Mouse (Mus musculus) brown adipose tissue, adult 24 weeks (tissue): ENCODE measurements around the gene Caskin2. TPM values are rescaled to one million over a fixed set of nuclear protein-coding genes. Genes with fewer than 3 reads are reported as not detected.
"Not testable (repeated sequence)": the region's sequence is repeated elsewhere in the genome, so short reads cannot be mapped to it uniquely, and the experiment has no call there.

Experiments
- H3K27ac ChIP-seq: fragments of 200-500 bp; replicated peaks from 2 replicates; pipeline ENCODE4 v1.5.1; 2012; ENCODE audit warnings: low read depth, mild to moderate bottlenecking, low read length
- H3K4me1 ChIP-seq: fragments of 200-500 bp; 2 replicates; pipeline ENCODE4 v1.6.1; 2012; ENCODE audit warnings: low read length, mixed read lengths; ENCODE audit not compliant: control insufficient read depth, insufficient read depth, insufficient read length
- H3K4me3 ChIP-seq: fragments of 200-500 bp; 2 replicates; pipeline ENCODE4 v1.5.1; 2012; ENCODE audit warnings: low read depth, mild to moderate bottlenecking, low read length, moderate library complexity; ENCODE audit not compliant: insufficient read depth
- polyA plus RNA-seq: library from polyadenylated mRNA; stranded (reverse); fragments of >200 nt; gene quantifications from 2 replicates; pipeline ENCODE4 v1.2.4, GENCODE M21; 2012; ENCODE audit not compliant: missing spikeins, insufficient read depth, insufficient read length

Gene Caskin2
- polyA plus RNA-seq, 1 experiment = 8.8 TPM

- Histone ChIP-seq H3K27ac (peak overlapping the region; percentile 34; the same call in 1 of the 2 replicates), H3K4me1 (peaks cover 16% of the 10 kb centered on the region), H3K4me3 (no peak overlapping the region)
Observed at GRCm38 (mm10) chr11:115768896-115769295, 44.5 kb downstream of the Caskin2 start.

DNA sequence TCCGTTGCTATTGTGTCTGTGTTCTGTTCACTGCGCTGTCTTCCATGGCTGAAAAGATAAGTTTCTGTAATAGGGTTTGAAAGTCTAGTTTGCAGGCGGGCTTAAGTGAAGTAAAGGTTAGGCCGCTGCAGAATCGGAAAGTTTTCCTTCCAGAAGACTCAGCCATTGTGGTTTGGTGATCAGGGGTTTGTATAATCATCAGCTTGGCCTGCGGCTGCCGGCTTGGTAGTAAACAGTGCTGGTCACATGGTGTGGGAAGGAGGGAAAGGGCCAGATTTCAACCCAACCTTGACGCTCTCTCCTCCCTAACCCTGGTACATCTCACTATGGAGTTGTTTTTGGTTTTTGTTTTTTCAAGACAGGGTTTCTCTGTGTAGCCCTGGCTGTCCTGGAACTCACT, 46.5 kb downstream of the Caskin2 start:
- H3K4me1 ChIP-seq = peaks cover 16% of the 10 kb centered on the region
- H3K4me3 ChIP-seq = peak overlapping the region; percentile 71
- H3K27ac ChIP-seq = peak overlapping the region; percentile 66

- Histone ChIP-seq H3K27ac (peak overlapping the region; percentile 66), H3K4me3 (peak overlapping the region; percentile 71), H3K4me1 (peaks cover 16% of the 10 kb centered on the region)
Observed at GRCm38 (mm10) chr11:115766356-115766943, 47.0 kb downstream of the Caskin2 start.

GRCm38 (mm10) chr11:115765607-115766141, 47.8 kb downstream of the Caskin2 start:
- peak overlapping the region; percentile 66 for H3K27ac ChIP-seq
- H3K4me3 ChIP-seq = peak overlapping the region; percentile 71
- H3K4me1 ChIP-seq = peaks cover 14% of the 10 kb centered on the region

GRCm38 (mm10) chr11:115765103-115765606, 48.3 kb downstream of the Caskin2 start, which contains the start of gene Tmem94:
Tmem94 (plus strand) TSS chr11:115765433.
- peaks cover 12% of the 10 kb centered on the region for H3K4me1 ChIP-seq
- peak within 1 kb of the TSS; percentile 71 for H3K4me3 ChIP-seq
- H3K27ac ChIP-seq = peak within 1 kb of the TSS; percentile 66

- Histone ChIP-seq H3K27ac (0 out of 2 replicates have a peak overlapping the region, but pooled peaks have one; percentile 36), H3K4me3 (peak overlapping the region; percentile 44), H3K4me1 (peaks cover 8% of the 10 kb centered on the region)
Observed at GRCm38 (mm10) chr11:115764698-115765097, 48.7 kb downstream of the Caskin2 start.

DNA sequence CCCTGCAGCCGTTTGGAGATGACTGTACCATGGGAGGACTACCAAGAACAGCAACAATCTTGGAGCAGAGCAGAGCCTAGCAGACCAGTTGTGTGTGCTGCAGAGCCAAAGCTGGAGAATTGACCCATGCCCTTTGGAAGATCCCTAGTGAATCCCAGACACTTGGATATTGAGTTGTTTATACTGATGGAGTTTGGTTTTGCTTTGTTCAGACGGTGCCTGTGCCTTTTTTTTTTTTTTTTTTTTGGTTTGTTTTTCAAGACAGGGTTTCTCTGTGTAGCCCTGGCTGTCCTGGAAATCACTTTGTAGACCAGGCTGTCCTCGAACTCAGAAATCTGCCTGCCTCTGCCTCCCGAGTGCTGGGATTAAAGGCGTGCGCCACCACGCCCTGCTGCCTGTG, 51.3 kb downstream of the Caskin2 start:
- not testable (repeated sequence) for H3K4me3 ChIP-seq, H3K27ac ChIP-seq, H3K4me1 ChIP-seq

- no peak overlapping the region for H3K27ac ChIP-seq
- H3K4me1 ChIP-seq = no peaks in the 10 kb centered on the region
- no peak overlapping the region for H3K4me3 ChIP-seq
Observed at GRCm38 (mm10) chr11:115753485-115753884, 60.0 kb downstream of the Caskin2 start.

DNA sequence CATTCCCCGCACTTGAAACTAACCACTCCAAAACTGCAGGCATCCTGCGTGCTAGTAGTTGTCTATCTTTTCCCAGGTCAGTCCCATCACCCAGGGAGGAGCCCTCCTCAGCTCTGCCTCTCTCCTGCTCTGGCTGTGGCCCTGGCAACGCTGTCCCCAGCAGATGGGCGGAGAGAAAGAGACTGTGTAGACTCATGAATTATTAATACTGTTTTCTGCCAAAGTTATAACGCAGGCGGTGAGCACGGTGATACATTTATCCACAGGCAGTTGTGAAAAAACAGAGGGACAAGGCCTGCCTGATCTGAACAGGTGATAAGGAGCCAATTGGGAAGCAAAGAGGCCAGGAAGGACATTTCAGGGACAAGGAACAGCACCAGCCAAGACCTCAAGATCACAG, 60.8 kb downstream of the Caskin2 start:
- H3K4me1 ChIP-seq = no peaks in the 10 kb centered on the region
- H3K4me3 ChIP-seq = no peak overlapping the region
- no peak overlapping the region for H3K27ac ChIP-seq

DNA sequence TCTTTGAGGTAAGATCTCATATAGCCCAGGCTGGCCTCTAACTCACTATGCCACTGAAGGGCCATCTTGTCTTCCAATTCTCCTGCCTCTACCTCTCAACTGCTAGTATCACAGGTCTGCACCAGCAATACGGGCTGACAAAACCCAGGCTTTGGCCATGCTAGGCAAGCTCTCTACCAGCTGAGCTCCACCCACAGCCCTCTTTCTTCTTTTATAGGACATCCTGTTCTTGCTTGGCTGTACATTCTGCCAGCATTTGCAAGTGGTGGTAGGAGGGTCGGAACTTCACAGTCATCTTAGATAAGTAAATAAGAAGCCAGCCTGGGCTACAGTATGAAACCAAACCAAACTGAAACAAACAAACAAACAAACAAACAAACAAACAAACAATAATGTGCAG, 61.7 kb downstream of the Caskin2 start:
- Histone ChIP-seq H3K27ac (no peak overlapping the region), H3K4me3 (no peak overlapping the region), H3K4me1 (no peaks in the 10 kb centered on the region)

GRCm38 (mm10) chr11:115749834-115750233, 63.6 kb downstream of the Caskin2 start:
- H3K4me3 ChIP-seq = no peak overlapping the region
- H3K27ac ChIP-seq = no peak overlapping the region
- H3K4me1 ChIP-seq = no peaks in the 10 kb centered on the region

Other genes with a start within 250 kb of the Caskin2 start
- 12.4 and 15.7 TPM in 2 replicates for gene Nup85, start 249.2 kb downstream of the Caskin2 start, polyA plus RNA-seq
- 106 and 138 TPM in 2 replicates for gene Mrps7, start 209.7 kb downstream of the Caskin2 start, polyA plus RNA-seq
- gene Gga3, start 209.6 kb downstream of the Caskin2 start, polyA plus RNA-seq = 4.2 and 6.5 TPM in 2 replicates
- gene Mif4gd, start 200.7 kb downstream of the Caskin2 start, polyA plus RNA-seq = 120 and 127 TPM in 2 replicates
- 392 and 520 TPM in 2 replicates for gene Slc25a19, start 185.3 kb downstream of the Caskin2 start, polyA plus RNA-seq
- gene Grb2, start 105.0 kb downstream of the Caskin2 start, polyA plus RNA-seq = 29.1 and 32.4 TPM in 2 replicates
- 18.0 and 23.0 TPM in 2 replicates for gene Tmem94, start 48.2 kb downstream of the Caskin2 start, polyA plus RNA-seq
- 6.1 and 6.8 TPM in 2 replicates for gene Tsen54, start 1.1 kb upstream of the Caskin2 start, polyA plus RNA-seq
- 4.0 and 5.5 TPM in 2 replicates for gene Llgl2, start 10.4 kb upstream of the Caskin2 start, polyA plus RNA-seq
- not detected in 2 replicates for gene Myo15b, start 44.8 kb upstream of the Caskin2 start, polyA plus RNA-seq
- gene Smim5, start 86.3 kb upstream of the Caskin2 start, polyA plus RNA-seq = not detected in 2 replicates
- not detected in 2 replicates for gene Smim6, start 98.4 kb upstream of the Caskin2 start, polyA plus RNA-seq
- gene Sap30bp, start 119.6 kb upstream of the Caskin2 start, polyA plus RNA-seq = 10.0 and 12.0 TPM in 2 replicates
- gene Recql5, start 119.8 kb upstream of the Caskin2 start, polyA plus RNA-seq = 4.2 and 5.3 TPM in 2 replicates
- gene Itgb4, start 161.1 kb upstream of the Caskin2 start, polyA plus RNA-seq = 1.5 and 2.2 TPM in 2 replicates
- 9.6 and 12.4 TPM in 2 replicates for gene Galk1, start 199.1 kb upstream of the Caskin2 start, polyA plus RNA-seq
- 85.7 and 112 TPM in 2 replicates for gene H3f3b, start 214.3 kb upstream of the Caskin2 start, polyA plus RNA-seq
- gene Unk, start 216.7 kb upstream of the Caskin2 start, polyA plus RNA-seq = 2.9 and 4.0 TPM in 2 replicates